Mouse (Mus musculus) CD4-positive, CD25-positive, alpha-beta regulatory T cell, adult 4 months (primary cell): ENCODE results near the gene Gimd1. TPM values are rescaled to one million over a fixed set of nuclear protein-coding genes. Genes with fewer than 3 reads are reported as not detected.

Experiments
- polyA plus RNA-seq, 2 experiments: library from polyadenylated mRNA; unstranded; fragments of 100-300 nt; shearing (Covaris generic); gene quantifications; one replicate each; pipeline ENCODE4 v1.2.1; 2017

Gimd1 gene
- polyA plus RNA-seq, 2 experiments from 2014 or later, result 0.26 TPM; not detected in 1

Other genes with a start within 250 kb of the Gimd1 start
- gene Tbck, start 54.3 kb downstream of the Gimd1 start, polyA plus RNA-seq, result 10 to 100 TPM; 37.0 to 44.4 TPM
- gene Aimp1, start 54.5 kb downstream of the Gimd1 start, polyA plus RNA-seq, result 10 to 100 TPM; 91.6 to 94.6 TPM